Mouse (Mus musculus) left cerebral cortex, adult 2 months (tissue): Measurements from ENCODE around the gene Scgb1b15. TPM values are rescaled to one million over a fixed set of nuclear protein-coding genes. Genes with fewer than 3 reads are reported as not detected.
"Not testable (repeated sequence)": the region's sequence is repeated elsewhere in the genome, so short reads cannot be mapped to it uniquely, and the experiment has no call there.

Experiments used
- DNase-seq, 2 experiments: peaks; one replicate each; pipeline ENCODE4 v3.0.0; 2021 to 2022; ENCODE audit warnings: low spot score in 2 of 2, mixed read lengths in 1 of 2; ENCODE audit errors: extremely low spot score in 1 of 2
- H3K27ac ChIP-seq: fragments of 200-600 bp; 2 replicates; pipeline ENCODE4 v1.8.1; 2022
- H3K4me3 ChIP-seq: fragments of 200-600 bp; 2 replicates; pipeline ENCODE4 v1.8.1; 2022
- intact Hi-C: fragments of 180-260 bp; cut with DNase I; formaldehyde crosslinking; loops from one replicate; pipeline ENCODE4 v1.15.1; 2025
- long read RNA-seq, 2 experiments: library from polyadenylated mRNA; stranded (forward); transcript quantifications; one replicate each; pipeline ENCODE4 v2.0.0; 2021; ENCODE audit warnings: borderline mapping rate in 2 of 2
- total RNA-seq, 2 experiments: library from RNA; stranded (reverse); gene quantifications; 2 replicates each; pipeline ENCODE4 v1.2.3; 2021

Scgb1b15 gene
- total RNA-seq = not detected
- long read RNA-seq, experiment 1 = 0 reads
- long read RNA-seq, experiment 2 = 0 reads

DNA sequence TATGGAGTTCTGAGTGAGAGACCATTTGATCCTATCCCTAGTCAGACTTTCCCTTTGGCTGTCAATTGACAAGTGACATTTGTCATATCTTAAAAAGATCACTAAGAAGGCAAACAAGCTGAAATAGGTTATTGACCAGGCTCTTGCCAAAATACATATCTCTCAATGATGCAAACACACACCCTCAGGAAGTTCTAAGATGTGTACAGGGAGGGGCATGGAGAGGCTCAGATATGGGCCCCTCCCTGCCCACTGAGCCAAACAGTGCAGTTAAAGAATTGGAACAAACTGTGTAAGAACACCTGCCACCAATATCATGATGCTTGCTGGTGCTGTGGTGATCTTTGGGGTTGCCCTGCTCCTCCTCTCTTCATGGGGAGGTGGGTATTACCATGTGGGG is at the start of gene Scgb1b15:
TSS of gene Scgb1b15 (plus strand) at position 301 of the 400 bp plus-strand sequence.
- H3K4me3 ChIP-seq, DNase-seq, H3K27ac ChIP-seq, intact Hi-C loops: not testable (repeated sequence)

DNA sequence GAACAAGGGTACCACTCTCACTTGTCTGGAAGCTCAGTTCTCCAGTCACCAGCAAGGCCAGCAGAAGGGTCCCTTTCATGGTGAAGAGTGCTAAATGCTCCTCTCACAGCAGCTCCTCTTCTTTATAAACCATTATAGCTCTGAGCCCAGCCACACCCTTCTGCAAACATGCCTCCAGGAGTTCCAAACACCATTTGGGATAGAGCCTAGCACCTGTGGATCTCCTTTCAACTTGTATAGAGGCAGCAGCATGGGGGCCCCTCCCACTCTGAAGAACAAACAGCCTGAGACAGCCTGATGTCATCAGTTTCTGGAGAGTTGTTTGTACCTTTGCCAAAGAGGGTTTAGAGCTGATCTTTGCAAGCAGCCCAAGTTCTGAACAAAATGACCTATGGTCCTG is 6.8 kb upstream of the Scgb1b15 start, which contains the start of gene Scgb2b15:
TSS of gene Scgb2b15 (minus strand) at position 101 of the 400 bp plus-strand sequence.
- intact Hi-C loops, H3K4me3 ChIP-seq, DNase-seq, H3K27ac ChIP-seq: not testable (repeated sequence)

Other genes starting within 250 kb of the Scgb1b15 start
- gene Scgb2b15, start 6.9 kb upstream of the Scgb1b15 start, total RNA-seq = not detected
- not detected for gene Scgb2b17, start 220.0 kb downstream of the Scgb1b15 start, total RNA-seq
- gene Scgb1b17, start 226.9 kb downstream of the Scgb1b15 start, total RNA-seq = not detected